Mouse (Mus musculus) ovary, adult 18-20 months (tissue): ENCODE data around the gene Thnsl2.

Experiments
- DNase-seq: peaks from one replicate; pipeline ENCODE4 v3.0.0; 2022; ENCODE audit warnings: low spot score, mixed read lengths

The Thnsl2 gene

DNA sequence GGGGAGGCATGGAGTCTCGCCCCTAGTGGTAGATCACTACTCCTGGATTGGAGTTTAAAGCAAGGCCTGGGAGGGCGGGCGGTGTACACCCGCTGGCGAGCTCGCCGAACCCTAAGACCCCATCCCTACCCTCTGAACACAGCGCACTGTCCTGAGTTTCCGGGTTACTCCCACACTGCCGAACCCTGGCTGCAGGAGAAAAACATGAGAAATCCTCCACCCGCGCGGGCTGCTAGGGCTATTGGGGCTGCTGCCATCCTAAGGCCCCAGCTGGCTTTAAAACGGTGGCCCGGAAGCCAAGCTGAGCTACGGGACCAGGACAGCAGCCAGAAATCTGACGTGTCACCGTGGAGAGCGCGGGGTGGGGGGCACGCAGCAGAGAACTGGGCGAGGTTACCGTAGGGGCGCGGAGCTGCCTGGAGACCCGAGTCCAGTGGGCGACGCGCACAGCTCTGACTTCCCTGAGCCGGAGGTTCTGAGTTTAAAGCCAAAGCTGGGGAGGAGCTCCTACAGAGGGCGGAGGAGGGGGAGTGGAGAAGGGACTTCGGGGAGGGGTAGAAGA is at the start of gene Thnsl2:
Thnsl2 (minus strand) TSS at position 546 of the 562 bp plus-strand sequence.
- peak; percentile 48 for DNase-seq

DNA sequence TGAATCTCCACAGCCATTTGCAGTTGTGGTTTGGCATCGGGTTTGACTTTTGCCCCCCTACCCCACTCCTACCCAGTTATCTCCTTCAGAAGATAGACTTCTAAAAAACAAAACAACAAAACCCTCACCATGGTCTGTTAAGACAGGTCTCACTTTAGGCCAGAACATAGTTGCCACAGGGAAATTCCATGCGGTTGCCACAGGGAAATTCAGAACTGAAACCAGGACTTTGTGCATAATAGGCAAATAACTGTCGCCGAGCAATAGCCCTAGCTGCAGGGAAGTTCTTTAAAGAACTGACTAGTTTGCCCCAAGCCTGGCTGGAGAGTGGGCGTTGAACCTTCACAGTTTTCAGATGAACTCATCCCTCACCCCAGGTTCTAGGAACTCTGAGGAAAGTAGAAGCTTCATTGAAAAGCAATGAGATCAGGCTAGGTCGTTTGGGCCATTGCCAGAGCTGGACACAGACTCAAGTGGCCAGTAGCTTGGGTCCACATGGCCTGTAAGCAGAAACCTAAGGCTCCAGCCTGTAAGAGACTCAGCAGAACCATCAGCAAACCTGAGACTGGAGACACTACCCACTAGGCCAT is 49.0 kb upstream of the Thnsl2 start:
- no peak for DNase-seq

DNA sequence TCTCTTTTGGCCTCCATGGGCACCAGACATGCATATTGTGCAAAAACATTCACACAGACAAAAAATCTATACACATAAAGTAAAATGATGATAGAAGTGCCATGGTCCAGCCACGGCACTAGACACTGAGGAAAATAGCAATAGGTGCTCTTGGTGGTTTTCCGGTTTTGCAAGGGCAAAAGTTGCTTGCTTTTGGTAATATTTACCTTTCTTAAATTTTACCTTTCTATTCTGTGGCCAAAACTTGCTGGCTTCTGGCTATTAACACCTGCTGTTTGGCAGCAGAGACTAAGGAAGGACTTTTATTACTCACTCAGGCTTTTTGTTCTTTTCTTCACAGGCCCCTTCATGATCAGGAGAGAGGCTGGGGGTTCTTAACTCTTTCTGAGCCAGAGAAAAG is 46.3 kb upstream of the Thnsl2 start:
- no peak for DNase-seq

DNA sequence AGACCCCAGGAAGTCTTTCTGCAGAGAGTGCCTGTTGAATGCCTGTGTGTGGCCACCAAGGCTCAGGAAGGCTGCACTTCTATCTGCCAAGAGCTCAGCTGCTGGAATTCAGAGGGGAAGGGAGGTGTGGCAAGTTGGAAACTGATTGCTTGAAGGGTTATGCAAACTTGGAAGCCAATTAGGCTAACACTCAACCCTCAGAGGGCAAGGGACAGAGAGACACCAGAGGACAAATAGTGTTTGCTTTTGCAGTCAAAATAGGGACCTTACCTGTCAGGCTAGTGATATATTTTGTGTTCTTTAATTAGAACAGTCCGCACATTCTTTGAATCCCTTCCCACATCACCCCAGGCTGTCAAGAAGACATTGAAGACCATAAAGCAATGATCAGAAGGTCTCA is 45.3 kb upstream of the Thnsl2 start:
- DNase-seq = no peak

DNA sequence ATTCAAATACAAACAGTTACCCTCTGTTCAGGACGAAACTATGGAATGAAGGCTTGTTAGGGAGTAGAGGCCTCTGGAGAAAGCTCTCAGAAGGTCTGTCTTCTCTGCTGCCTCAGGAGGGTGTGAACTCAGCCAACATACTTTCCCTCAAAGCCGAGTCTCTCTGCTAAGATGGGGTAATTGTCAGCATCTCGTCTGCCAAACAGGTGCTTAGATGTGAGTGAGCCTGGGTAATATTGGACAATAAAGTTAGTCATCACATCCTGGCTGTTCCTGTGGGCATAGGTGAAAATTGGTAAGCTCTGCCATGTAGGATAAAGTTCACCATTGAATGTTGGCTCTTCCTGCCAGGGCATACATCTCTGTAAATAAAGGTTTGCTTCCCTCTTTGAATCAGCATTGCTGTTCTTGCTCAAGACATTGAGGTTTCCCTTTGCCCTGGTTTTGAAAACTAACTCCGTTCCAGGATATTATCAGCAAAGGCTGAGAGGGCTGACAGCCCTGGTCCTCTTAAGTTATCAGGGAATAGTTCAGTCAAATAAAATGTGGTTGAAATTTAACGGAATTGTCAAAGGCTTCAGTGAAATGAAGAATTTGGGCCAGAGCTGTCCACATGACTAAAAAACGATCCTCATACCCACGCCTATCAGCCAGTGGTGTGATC is 40.8 kb upstream of the Thnsl2 start:
- no peak for DNase-seq

DNA sequence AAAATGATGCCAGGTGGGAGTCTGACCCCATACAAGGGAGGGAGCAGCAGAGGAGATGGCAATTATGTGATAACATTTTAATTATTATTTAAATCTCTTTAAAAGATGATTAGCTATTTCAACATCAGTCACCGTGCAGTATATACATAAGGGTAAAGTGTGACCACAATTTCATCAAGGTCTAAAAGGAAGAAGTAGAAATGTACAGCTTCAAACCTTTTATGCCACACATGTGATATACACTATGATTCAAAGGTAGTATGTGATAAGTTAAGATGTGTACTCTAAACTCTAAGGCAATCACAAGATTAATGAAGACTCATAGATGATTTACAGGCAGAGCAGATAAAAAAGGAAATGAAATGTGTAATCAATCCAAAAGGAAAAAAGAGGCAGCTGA is 36.4 kb upstream of the Thnsl2 start:
- no peak for DNase-seq

DNA sequence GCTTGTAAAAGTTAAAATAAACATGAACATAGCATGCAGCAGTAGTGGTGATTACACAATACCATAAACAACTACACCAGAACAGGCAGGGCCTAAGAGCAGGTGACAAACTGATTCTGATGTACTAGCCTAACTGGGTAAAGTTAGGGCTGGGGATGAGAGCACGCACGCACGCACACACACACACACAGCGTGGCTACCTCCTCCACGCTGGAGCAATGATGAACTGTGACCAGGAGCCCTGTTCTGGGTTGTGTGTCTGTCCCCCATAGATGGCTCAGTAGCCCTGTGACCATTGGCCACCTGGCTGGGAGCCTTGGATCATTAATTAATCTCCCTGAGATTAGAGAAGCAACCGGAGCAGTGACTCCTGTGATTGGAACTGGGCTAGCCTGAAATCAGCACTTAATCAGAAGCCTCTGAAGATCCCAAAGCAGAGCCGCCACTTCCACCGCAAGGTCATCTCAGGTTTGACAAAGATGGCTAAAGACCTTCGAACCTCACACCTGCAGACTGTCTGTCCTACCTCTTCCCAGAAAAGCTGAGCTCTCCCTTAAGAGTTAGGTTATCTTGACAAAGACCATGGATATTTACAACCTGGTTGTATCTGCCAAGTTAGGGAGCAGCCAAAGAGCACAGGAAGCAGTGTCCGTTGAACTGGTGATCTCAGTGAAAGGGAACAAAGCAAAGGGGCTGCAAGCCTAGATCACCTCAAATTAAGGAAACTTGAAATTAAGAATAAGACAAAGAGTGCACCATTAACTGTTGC is 28.8 kb upstream of the Thnsl2 start:
- DNase-seq = no peak

DNA sequence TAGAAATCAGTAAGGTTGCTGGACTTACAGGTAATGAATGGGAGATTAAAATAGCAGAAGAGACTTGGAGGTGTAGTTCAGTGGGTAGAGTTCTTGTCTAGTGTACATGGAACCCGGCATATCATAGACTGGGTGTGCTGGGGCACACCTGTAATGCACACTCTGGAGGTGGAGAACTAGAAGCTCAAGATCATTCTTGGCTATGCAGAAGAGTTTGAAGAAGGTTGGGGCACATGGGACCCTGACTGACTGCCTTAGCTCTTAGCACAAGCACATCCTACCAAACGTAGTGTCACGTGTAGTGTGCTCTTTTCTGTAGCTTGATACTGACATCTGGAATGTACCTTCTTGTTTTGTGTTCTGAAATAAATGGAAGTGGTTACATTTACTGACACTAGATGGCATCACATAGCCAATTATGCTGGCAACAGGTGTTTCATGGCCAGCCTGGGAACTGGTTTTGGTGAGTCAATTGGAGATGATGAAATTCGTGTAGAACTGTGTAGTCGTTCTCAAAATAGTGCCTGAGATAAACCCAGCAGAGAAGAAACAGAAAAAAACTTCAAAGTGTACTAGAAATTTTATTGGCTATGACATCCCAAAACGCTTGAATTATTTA is 22.4 kb upstream of the Thnsl2 start:
- no peak for DNase-seq

DNA sequence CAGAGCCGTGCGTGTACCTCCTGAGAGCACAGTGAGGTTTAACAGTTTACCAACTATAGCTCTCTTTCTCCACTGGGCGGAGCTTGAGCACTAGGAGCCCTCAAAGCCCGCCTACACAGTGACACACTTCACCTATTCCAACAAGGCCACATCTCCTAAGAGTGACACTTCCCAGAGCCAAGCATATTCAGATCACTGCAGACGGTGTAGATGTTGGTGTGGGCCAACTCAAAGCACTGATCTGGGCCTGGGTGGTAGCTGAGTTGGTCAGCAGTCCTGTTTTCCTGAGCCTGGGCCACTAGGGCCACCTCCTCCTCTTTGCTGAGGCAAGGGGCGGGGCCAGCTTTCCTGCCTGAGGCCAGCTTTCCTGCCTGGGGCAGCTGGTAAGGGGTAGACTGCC is 20.2 kb upstream of the Thnsl2 start:
- no peak for DNase-seq

DNA sequence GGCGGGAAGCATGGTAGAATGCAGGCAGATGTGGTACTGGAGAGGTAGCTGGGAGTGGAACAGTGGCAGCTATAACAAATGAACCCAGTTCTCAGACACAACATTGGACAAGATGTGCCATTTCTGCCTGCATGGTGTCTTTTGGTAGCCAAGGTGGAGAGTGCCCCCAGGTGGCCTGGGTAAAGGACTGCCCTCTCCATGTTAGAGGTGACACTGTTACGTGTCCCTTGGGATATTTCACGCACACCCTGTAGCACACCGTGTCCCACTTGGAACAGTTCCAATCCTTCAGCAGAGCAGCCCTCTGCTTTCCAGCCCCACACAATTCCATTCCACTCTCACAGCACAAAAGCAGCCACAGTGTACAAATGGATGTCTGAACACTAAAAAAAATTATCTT is 18.0 kb upstream of the Thnsl2 start:
- no peak for DNase-seq

DNA sequence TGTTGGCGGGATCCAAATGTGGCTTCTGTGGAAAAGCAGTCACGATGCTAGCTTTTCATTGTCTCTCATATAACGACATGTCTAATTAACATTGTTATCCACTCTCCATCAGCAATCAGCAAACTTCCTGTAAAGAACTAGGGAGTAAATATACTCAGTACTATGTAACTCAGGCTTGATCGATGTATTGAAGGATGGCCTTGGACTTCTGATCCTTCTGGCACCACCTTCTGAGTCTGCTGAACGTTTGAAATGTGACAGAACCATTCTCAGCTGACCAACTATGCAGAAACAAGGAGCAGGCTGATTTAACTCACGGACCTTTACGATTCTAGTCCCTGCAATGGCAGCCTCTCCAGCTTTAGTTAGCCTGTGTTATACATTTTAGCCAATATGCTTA is 17.1 kb upstream of the Thnsl2 start:
- no peak for DNase-seq

DNA sequence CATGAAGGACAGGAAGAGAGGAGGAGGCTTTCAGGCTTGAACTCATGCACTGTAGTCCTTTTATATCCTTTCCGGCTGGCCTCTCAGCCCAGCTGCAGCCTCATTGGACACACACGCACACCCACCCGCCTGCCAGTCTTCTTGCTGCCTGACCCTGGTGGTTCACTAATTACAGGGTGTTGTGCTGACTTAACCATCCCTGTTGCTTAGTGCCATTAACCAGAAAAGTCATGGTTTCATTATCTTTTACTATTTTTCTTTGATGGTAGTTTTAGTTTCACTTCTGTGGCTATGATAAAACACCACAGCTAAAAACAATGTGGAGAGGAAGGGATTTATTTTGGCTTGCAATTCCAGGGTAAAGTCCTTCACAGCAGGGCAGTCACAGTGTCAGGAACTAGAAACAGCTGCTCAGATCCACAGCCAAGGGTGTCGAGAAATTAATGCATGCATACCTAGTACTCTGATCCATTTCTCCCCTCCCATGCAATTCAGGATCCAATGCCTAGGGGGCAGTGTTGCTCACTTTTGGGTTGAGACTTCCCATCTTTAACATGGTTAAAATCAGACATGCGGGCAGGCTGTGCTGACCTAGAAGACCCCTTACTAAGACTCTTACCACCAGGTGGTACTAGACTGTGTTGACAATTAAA is 12.6 kb upstream of the Thnsl2 start:
- DNase-seq = no peak

DNA sequence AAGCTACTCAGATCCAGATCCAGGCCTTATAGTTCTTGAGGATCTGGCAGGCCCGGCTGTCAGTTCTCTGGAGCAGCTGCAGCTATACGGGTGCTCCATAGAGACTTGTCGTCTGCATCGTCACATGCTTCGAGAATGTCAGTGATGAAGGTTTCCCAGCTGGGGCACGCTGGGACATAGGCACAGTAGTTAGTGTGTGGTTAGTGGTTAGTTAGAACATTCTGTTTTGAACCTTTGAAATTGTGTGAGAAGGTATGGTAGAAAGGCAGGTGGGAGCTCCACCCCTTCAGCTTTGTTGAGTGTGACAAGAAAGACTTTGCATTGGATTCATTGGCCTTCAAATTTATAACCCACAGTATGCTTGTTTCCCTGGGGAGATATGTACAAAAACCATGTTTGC is 10.6 kb upstream of the Thnsl2 start:
- DNase-seq = no peak

DNA sequence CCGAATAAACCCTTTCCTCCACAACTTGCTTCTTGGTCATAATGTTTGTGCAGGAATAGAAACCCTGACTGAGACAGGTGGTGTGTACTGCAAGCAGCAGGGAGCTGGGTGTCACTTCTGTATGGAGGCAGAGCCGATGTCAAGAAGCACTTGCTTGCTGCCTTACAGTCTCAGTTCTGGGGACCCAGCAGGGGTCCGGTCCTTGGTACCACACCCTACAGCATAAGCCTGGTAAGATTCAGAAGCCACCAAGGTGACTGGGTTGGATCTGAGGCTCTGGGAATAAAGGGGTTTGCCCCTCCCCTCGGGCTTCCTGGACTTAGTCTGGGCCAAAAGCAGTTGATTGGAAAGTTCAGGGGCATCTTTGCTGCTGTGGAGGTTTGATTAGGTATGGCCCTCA is 9.2 kb upstream of the Thnsl2 start:
- no peak for DNase-seq

DNA sequence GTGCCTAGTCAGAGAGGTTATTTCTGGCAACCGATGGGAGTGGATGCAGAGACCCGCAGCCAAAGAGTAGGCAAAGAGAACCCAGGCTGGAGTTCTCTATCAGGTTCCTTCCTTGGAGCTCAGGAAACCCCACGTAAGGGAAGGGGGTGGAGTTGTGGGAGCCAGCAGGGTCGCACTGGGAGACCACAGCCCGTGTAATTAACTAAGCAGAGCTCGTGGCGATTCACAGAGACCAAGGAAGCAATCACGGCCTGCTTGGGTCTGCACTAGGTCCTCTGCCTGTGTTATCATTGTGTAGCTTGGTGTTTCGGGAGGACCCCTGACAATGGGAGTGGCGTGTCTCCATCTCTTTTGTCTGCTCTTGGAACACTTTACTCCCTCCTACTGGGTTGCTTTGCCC is 6.9 kb upstream of the Thnsl2 start:
- no peak for DNase-seq

DNA sequence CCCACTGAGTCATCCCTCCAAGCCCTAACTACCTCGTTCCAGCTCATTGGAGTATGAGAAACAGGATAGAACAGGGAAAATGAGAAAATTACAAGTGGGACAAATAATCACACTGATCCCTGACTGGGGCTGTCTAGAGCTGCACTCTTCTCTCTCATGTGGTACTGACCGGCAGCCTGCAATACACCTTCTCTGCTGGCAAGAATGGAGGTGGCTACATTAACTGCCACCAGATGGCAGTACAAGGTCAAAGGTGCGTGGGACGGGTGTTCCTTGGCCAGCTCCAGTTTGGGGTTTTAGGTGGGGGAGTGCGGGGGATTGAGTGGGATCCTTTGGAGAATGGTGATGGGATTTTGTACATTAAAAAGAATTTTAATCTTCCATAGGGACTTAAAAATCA is 5.3 kb upstream of the Thnsl2 start:
- DNase-seq = no peak

DNA sequence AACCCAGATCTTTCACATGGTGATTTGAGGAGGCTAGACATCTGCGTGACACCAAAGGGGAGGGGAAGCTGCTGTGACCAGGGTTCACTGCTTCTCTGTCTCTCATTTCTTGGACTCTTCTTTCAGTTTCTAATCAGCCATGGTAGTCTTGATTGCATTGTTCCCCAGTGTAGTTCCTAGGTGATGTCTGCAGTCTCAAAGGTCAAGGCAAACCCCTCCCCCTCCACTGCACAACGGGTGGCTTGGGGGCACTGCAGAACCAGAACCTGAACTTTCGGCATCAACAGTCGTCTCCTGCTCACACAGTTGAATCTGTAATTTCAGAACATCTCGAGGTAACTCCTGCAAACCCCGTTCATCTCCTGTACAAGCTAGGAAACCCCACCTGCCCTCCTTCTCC is 4.1 kb upstream of the Thnsl2 start:
- DNase-seq = no peak

DNA sequence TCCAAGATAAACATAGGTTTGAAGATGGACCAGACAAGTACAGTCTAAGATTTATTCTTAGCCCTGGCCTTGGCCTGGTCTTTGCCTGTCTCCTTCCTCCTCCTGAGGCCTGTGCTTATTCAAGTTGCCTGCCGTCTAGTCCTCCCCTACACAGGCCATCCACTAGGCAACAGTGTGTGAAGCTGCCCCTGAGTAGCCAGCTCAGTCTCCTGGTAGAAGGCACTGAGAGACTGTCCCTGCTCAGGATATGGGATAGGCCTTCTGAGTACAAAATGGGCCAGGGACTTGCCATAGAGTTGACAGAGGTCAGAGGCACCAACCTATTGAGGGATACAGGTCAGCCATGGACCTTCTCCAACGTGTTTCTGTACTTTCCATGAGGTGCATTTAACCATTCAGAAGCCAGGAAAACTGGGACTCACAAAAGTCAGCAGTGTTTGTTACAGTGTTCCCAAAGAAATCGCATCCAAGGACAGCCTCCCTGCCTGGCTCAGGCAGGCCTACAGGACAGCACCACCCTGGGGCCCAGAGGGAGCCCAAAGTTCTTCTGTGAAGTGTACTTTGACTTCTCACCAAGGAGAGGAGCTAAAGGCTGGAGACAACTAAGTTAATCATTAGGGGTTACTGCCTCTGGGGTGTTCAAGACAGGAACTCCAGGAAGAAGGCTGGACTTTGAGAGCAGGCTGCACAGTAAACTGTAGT is 1.2 kb upstream of the Thnsl2 start:
- DNase-seq = no peak

DNA sequence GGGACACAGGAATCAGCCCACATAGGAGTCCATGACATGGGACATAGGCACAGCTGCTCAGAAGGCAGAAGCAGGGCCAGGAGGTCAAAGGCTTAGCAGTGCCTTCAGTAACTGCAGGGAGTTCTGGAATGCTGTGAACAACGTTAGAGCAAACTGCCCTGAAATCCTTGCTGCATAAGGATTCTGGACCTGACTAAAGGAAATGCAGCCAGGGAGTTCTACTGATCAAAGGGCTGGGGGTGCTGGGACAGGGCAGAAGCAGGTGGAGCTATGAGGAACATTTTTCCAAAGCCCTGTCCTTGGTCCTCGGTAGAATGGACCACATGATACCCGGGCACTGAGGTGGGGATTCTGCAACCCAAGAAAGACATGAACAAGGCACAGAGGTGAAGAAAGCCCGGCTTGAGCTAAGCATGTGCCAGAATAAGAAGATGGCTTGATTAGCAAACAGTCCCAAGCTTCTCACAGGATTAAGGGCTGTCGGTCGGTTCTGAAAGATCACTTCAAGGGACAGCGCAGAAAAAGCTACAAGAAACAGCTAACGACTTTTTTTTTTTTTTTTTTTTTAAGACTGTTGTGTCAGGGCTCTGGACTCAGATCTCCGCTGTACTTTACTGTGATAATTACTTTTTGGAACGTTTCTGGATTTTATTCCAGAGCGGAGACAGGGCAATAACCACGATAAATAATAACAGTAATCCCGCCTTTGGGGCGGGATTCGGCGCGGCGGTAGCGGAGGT is 915 bp downstream of the Thnsl2 start:
- no peak for DNase-seq

DNA sequence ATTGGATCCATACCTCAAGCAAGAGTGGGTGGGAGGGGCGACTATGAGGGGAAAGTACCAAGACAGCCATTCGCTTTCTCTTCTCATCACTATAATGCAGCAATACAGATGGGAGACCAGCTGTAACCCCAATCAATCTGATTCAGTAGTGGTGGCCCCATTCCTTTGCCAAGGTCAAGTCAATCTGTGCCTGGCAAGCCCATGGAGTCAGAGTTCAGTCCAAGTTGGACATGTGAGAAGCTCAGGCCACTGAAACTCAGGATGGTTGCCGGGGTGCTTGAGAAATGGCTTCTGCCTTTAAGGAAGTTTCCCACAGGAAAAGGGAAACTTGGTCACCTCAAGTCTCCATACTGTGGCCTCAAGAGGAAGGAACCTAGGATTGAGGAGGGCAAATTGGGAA is 9.2 kb downstream of the Thnsl2 start:
- no peak for DNase-seq

DNA sequence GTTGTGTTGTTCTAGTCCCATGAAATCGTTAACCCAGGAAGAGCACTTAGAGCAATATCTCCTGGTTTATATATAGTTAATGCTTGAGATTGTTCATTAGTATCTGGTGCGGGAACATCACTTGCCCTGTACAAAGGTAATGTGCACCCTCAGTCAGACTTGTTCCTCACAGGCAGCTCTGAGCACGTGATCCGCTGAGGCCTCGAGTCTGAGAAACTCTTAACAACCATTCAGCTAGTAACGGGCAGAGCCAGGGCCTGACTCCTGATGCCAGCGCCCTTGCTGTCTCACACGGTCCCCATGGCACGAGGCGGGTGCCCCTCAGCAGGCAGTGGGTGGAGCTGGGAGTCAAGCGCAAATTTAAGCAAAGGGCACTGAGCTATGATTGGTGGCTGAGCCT is 10.7 kb downstream of the Thnsl2 start:
- DNase-seq = no peak
